9 mouse cellular contexts compared by ENCODE assay signal in genomic region chr17:27004431-27004830, GRCm38 (mm10). TPM values are rescaled to one million over a fixed set of nuclear protein-coding genes. Genes with fewer than 3 reads are reported as not detected.
A peak's percentile ranks its signal among the peaks of the same experiment; 100 is the strongest.
DNase-seq lines count a peak whose midpoint lies in the region; ATAC-seq lines count a peak whose summit lies in the region.
"Had no signal": no experiment of that assay in that cellular context is flagged by ENCODE, and none has a peak within 500 bp of the region (broad histone marks: within the 10 kb centered on the region; RNA-seq: fewer than 3 reads in every experiment).

No protein-coding gene starts in this region.

- H3K27me3 ChIP-seq in heart, embryonic 11.5 days (ENCODE audit: control insufficient read depth, insufficient read depth, low read length), result no peaks in the 10 kb centered on the region
- H3K27me3 ChIP-seq in embryonic facial prominence, embryonic 11.5 days (ENCODE audit: control insufficient read depth, insufficient read depth, low read length), result no peaks in the 10 kb centered on the region
- peaks cover 13% of the 10 kb centered on the region for H3K27me3 ChIP-seq in limb, embryonic 10.5 days (ENCODE audit: low read depth, poor library complexity, severe bottlenecking)
- no peaks in the 10 kb centered on the region for H3K27me3 ChIP-seq in forebrain, embryonic 14.5 days (replicated peaks; ENCODE audit: control insufficient read depth, insufficient read depth, low read length)
- H3K27me3 ChIP-seq: embryonic facial prominence, embryonic 13.5 days had no signal

- no peak for ATAC-seq in heart, embryonic 11.5 days (replicated peaks; ENCODE audit: insufficient number of reproducible peaks, low FRiP score, low TSS enrichment)
- no peak for ATAC-seq in embryonic facial prominence, embryonic 11.5 days (replicated peaks; ENCODE audit: insufficient number of reproducible peaks, low FRiP score, low TSS enrichment, low read depth)
- ATAC-seq in forebrain, embryonic 14.5 days, result no peak

- no peak overlapping the region for H3K9ac ChIP-seq in heart, embryonic 11.5 days (ENCODE audit: low read depth, low read length)
- H3K9ac ChIP-seq in embryonic facial prominence, embryonic 11.5 days (replicated peaks; ENCODE audit: low read length), result no peak overlapping the region
- no peak overlapping the region for H3K9ac ChIP-seq in forebrain, embryonic 14.5 days (ENCODE audit: low read length)
- H3K9ac ChIP-seq: embryonic facial prominence, embryonic 13.5 days had no signal

- no peak overlapping the region for H3K4me3 ChIP-seq in heart, embryonic 11.5 days (ENCODE audit: low read depth, low read length)
- no peak overlapping the region for H3K4me3 ChIP-seq in embryonic facial prominence, embryonic 11.5 days (ENCODE audit: low read depth, low read length)
- H3K4me3 ChIP-seq in limb, embryonic 10.5 days, result no peak overlapping the region
- no peak overlapping the region for H3K4me3 ChIP-seq in forebrain, embryonic 14.5 days (ENCODE audit: low read depth, low read length)
- H3K4me3 ChIP-seq: embryonic facial prominence, embryonic 13.5 days had no signal

- H3K36me3 ChIP-seq in heart, embryonic 11.5 days (ENCODE audit: control insufficient read depth, insufficient read depth, low read length), result no peaks in the 10 kb centered on the region
- H3K36me3 ChIP-seq in embryonic facial prominence, embryonic 11.5 days (replicated peaks; ENCODE audit: control insufficient read depth, insufficient read depth, low read depth, low read length), result no peaks in the 10 kb centered on the region
- no peaks in the 10 kb centered on the region for H3K36me3 ChIP-seq in limb, embryonic 10.5 days
- no peaks in the 10 kb centered on the region for H3K36me3 ChIP-seq in forebrain, embryonic 14.5 days (ENCODE audit: control insufficient read depth, insufficient read depth, low read length)
- H3K36me3 ChIP-seq: embryonic facial prominence, embryonic 13.5 days had no signal

- H3K4me1 ChIP-seq in heart, embryonic 11.5 days (ENCODE audit: control insufficient read depth, insufficient read depth, low read length), result no peaks in the 10 kb centered on the region
- no peaks in the 10 kb centered on the region for H3K4me1 ChIP-seq in embryonic facial prominence, embryonic 11.5 days (ENCODE audit: control insufficient read depth, insufficient read depth, low read length)
- peaks cover 10% of the 10 kb centered on the region for H3K4me1 ChIP-seq in limb, embryonic 10.5 days
- H3K4me1 ChIP-seq in forebrain, embryonic 14.5 days (ENCODE audit: control insufficient read depth, insufficient read depth, low read length), result no peaks in the 10 kb centered on the region

- 23% methylated on average over 9 of the region's 9 CpGs for WGBS in heart, embryonic 11.5 days (ENCODE audit: insufficient replicate concordance)
- WGBS in embryonic facial prominence, embryonic 11.5 days, result 30% methylated on average over 9 of the region's 9 CpGs
- WGBS in limb, embryonic 10.5 days, result 26% methylated on average over 9 of the region's 9 CpGs
- 38% methylated on average over 9 of the region's 9 CpGs for WGBS in forebrain, embryonic 14.5 days

- no peak overlapping the region for H3K27ac ChIP-seq in heart, embryonic 11.5 days (ENCODE audit: low read depth, low read length)
- no peak overlapping the region for H3K27ac ChIP-seq in embryonic facial prominence, embryonic 11.5 days (replicated peaks; ENCODE audit: low read depth, low read length)
- no peak overlapping the region for H3K27ac ChIP-seq in limb, embryonic 10.5 days
- no peak overlapping the region for H3K27ac ChIP-seq in forebrain, embryonic 14.5 days (ENCODE audit: low read depth, low read length)
- H3K27ac ChIP-seq: embryonic facial prominence, embryonic 13.5 days had no signal

- H3K4me2 ChIP-seq in heart, embryonic 11.5 days, result no peak overlapping the region
- H3K4me2 ChIP-seq in embryonic facial prominence, embryonic 11.5 days (ENCODE audit: low read depth, low read length), result no peak overlapping the region
- no peak overlapping the region for H3K4me2 ChIP-seq in forebrain, embryonic 14.5 days (ENCODE audit: low read length)
- H3K4me2 ChIP-seq: embryonic facial prominence, embryonic 13.5 days had no signal

- DNase-seq in heart, adult 18-20 months, result peak; percentile 28 to 85
- DNase-seq in urinary bladder, postnatal 25 days (ENCODE audit: low spot score), result peak; percentile 51
- DNase-seq in urinary bladder, postnatal 10 days (ENCODE audit: low spot score), result no peak
- peak; percentile 73 for DNase-seq in embryonic facial prominence, embryonic 11.5 days (ENCODE audit: low spot score)
- peak; percentile 82 for DNase-seq in limb, embryonic 10.5 days (ENCODE audit: low spot score)
- peak; percentile 60 for DNase-seq in retina, embryonic 14.5 days (ENCODE audit: low spot score)
- DNase-seq in forebrain, embryonic 14.5 days (ENCODE audit: low spot score), result no peak

- H3K9me3 ChIP-seq in heart, embryonic 11.5 days (replicated peaks; ENCODE audit: control insufficient read depth, low read length), result no peaks in the 10 kb centered on the region
- no peaks in the 10 kb centered on the region for H3K9me3 ChIP-seq in embryonic facial prominence, embryonic 11.5 days (replicated peaks; ENCODE audit: control insufficient read depth, low read length)
- H3K9me3 ChIP-seq in limb, embryonic 10.5 days (replicated peaks), result no peaks in the 10 kb centered on the region
- H3K9me3 ChIP-seq in forebrain, embryonic 14.5 days (replicated peaks; ENCODE audit: control insufficient read depth, low read length), result no peaks in the 10 kb centered on the region
- H3K9me3 ChIP-seq: embryonic facial prominence, embryonic 13.5 days had no signal

RNA-seq across cellular contexts. Expression of gene Bak1, which starts 24.4 kb away (rescaled TPM):
- total RNA-seq in heart, adult 18-20 months (2021), result 10 to 100 TPM; 14.9 to 16.4 TPM
- 11.0 and 11.4 TPM in 2 replicates for polyA plus RNA-seq in heart, embryonic 11.5 days (2014; fragmentation: Nextera tagmentation; extraction: Ambion mirVana)
- polyA plus RNA-seq in embryonic facial prominence, embryonic 11.5 days (2014; fragmentation: Nextera tagmentation; extraction: Ambion mirVana), result 12.9 and 14.3 TPM in 2 replicates
- polyA plus RNA-seq in limb, embryonic 10.5 days (2016; fragmentation: Nextera tagmentation; extraction: Ambion mirVana), result 3.7 and 4.6 TPM in 2 replicates
- polyA plus RNA-seq in forebrain, embryonic 14.5 days (2014; fragmentation: Nextera tagmentation; extraction: Ambion mirVana), result 4.8 and 7.6 TPM in 2 replicates

RNA-seq across cellular contexts. Expression of gene Zbtb9, which starts 31.5 kb away (rescaled TPM):
- total RNA-seq in heart, adult 18-20 months (2021), result 1 to 10 TPM; 2.6 to 3.7 TPM
- 6.8 and 7.9 TPM in 2 replicates for polyA plus RNA-seq in heart, embryonic 11.5 days (2014; fragmentation: Nextera tagmentation; extraction: Ambion mirVana)
- polyA plus RNA-seq in embryonic facial prominence, embryonic 11.5 days (2014; fragmentation: Nextera tagmentation; extraction: Ambion mirVana), result 10.1 and 11.9 TPM in 2 replicates
- polyA plus RNA-seq in limb, embryonic 10.5 days (2016; fragmentation: Nextera tagmentation; extraction: Ambion mirVana), result 20.6 and 22.0 TPM in 2 replicates
- 9.1 and 10.0 TPM in 2 replicates for polyA plus RNA-seq in forebrain, embryonic 14.5 days (2014; fragmentation: Nextera tagmentation; extraction: Ambion mirVana)

RNA-seq across cellular contexts. Expression of gene Itpr3, which starts 52.7 kb away (rescaled TPM):
- 1 to 10 TPM; 4.1 to 5.8 TPM for total RNA-seq in heart, adult 18-20 months (2021)
- 2.1 and 2.2 TPM in 2 replicates for polyA plus RNA-seq in heart, embryonic 11.5 days (2014; fragmentation: Nextera tagmentation; extraction: Ambion mirVana)
- 1.5 and 1.7 TPM in 2 replicates for polyA plus RNA-seq in embryonic facial prominence, embryonic 11.5 days (2014; fragmentation: Nextera tagmentation; extraction: Ambion mirVana)
- 4.3 and 4.8 TPM in 2 replicates for polyA plus RNA-seq in limb, embryonic 10.5 days (2016; fragmentation: Nextera tagmentation; extraction: Ambion mirVana)
- 0.61 and 0.79 TPM in 2 replicates for polyA plus RNA-seq in forebrain, embryonic 14.5 days (2014; fragmentation: Nextera tagmentation; extraction: Ambion mirVana)

Comparison
In these comparisons a context has a peak if more than half of its experiments do, and no peak if none do; other contexts are left out.
1. DNase-seq: peak in heart, adult 18-20 months (2 of 2), urinary bladder, postnatal 25 days (single experiment), embryonic facial prominence, embryonic 11.5 days (single experiment), limb, embryonic 10.5 days (single experiment) and retina, embryonic 14.5 days (single experiment); none in urinary bladder, postnatal 10 days (single experiment) and forebrain, embryonic 14.5 days (single experiment).